Mouse (Mus musculus) forebrain, embryonic 10.5 days (tissue): ENCODE results near the gene Ube2r2. TPM values are rescaled to one million over a fixed set of nuclear protein-coding genes. Genes with fewer than 3 reads are reported as not detected.
A peak's percentile ranks its signal among the peaks of the same experiment; 100 is the strongest.

Experiments
- DNase-seq: peaks from one replicate; pipeline ENCODE4 v3.0.0-alpha.2; 2017; ENCODE audit warnings: low spot score; ENCODE audit errors: extremely low spot score
- H3K27ac ChIP-seq: fragments of 300-500 bp; sonication (generic); 2 replicates; pipeline ENCODE4 v1.5.1; 2016; ENCODE audit warnings: mild to moderate bottlenecking
- H3K27me3 ChIP-seq: fragments of 300-500 bp; sonication (generic); 2 replicates; pipeline ENCODE4 v1.6.1; 2016; ENCODE audit warnings: mild to moderate bottlenecking; ENCODE audit not compliant: poor library complexity, severe bottlenecking
- H3K36me3 ChIP-seq: fragments of 300-500 bp; sonication (generic); replicated peaks from 2 replicates; pipeline ENCODE4 v1.6.1; 2016; ENCODE audit warnings: mild to moderate bottlenecking, moderate library complexity
- H3K4me1 ChIP-seq: fragments of 300-500 bp; sonication (generic); 2 replicates; pipeline ENCODE4 v1.6.1; 2016
- H3K4me3 ChIP-seq: fragments of 300-500 bp; sonication (generic); 2 replicates; pipeline ENCODE4 v1.5.1; 2016; ENCODE audit warnings: mild to moderate bottlenecking, moderate library complexity
- H3K9me3 ChIP-seq: fragments of 300-500 bp; sonication (generic); 2 replicates; pipeline ENCODE4 v1.6.1; 2016; ENCODE audit warnings: mild to moderate bottlenecking, moderate library complexity
- WGBS: fragments of 180-500 bp; shearing (Covaris S2); methylation state at CpG from one replicate; pipeline ENCODE4 v1.1.7; 2016; 5-methylcytosine and 5-hydroxymethylcytosine counted together
- polyA plus RNA-seq: library from polyadenylated mRNA; unstranded; fragments of >200 nt; fragmentation: Nextera tagmentation; extraction: Ambion mirVana; gene quantifications from 2 replicates; pipeline ENCODE4 v1.2.1, GENCODE M21; 2016

Gene Ube2r2
- polyA plus RNA-seq, 1 experiment from 2014 or later: 74.6 TPM

DNA sequence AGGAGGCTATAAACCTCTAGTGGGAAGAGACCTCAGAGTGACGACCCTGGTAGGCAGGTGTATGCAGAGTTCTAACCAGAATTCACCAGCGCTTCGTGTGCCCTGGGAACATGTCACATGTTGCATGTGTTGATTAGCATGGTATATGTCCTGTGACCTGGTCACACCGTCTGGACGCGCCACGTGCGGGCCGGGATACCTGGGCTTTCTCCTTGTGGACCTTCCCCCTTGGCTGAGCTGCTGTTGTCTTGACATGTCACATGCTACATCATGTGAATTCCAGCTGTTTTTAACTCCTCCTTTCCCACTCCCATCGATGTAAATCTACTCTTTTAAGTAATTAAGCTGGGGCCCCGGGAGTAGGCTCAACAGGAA lies 37.0 kb upstream of the Ube2r2 start:
- no peaks in the 10 kb centered on the region for H3K9me3 ChIP-seq
- WGBS: 21% methylated on average over 11 of the region's 11 CpGs
- peaks cover 50% of the 10 kb centered on the region for H3K27me3 ChIP-seq
- no peak for DNase-seq
- H3K36me3 ChIP-seq: no peaks in the 10 kb centered on the region
- no peak overlapping the region for H3K27ac ChIP-seq
- H3K4me3 ChIP-seq: peak overlapping the region; percentile 58
- H3K4me1 ChIP-seq: peaks cover 34% of the 10 kb centered on the region

DNA sequence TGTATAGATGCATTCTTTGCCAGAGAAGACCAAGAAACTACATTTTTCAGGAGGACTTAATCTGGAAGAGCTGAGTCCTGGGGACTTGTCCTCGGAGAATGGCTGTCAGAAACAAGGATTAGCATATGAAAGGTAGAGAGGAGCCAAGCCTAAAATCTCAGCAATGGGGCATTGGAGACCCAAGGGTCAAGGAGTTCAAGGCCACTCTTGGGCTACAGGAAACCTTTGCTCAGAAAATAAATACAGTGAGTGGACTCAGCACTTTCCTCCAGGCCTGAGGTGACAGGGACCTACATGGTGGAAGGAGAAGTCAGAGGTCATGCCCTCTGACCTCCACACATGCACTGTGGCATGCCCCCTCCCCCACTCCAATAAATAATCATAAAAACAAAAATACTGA lies 34.6 kb upstream of the Ube2r2 start:
- Histone ChIP-seq H3K27ac (no peak overlapping the region), H3K27me3 (peaks cover 40% of the 10 kb centered on the region), H3K4me1 (peaks cover 23% of the 10 kb centered on the region), H3K9me3 (no peaks in the 10 kb centered on the region), H3K36me3 (no peaks in the 10 kb centered on the region), H3K4me3 (no peak overlapping the region)
- 52% methylated on average over 1 of the region's 1 CpGs for WGBS
- DNase-seq: no peak

DNA sequence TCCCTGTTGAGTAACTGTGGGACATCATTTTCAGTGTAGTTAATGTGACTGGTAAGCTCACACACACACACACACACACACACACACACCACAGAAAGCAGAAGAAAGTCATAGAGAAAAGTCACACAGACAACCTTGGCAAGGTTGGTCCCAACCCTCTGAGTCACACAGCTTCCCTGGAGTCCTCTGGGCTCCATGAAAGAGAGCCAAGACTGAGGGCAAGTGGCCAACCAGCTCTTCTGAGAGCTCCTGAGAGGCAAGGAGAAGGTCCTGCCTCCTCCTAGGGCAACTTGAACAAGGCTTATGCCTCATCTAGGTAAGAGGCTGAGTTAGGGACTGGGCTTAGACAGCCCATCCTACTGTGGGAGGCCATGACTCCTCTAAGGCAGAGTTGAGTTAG lies 32.6 kb upstream of the Ube2r2 start:
- no peak for DNase-seq
- H3K27ac ChIP-seq: no peak overlapping the region
- H3K9me3 ChIP-seq: no peaks in the 10 kb centered on the region
- H3K4me1 ChIP-seq: peaks cover 12% of the 10 kb centered on the region
- no peaks in the 10 kb centered on the region for H3K36me3 ChIP-seq
- peaks cover 21% of the 10 kb centered on the region for H3K27me3 ChIP-seq
- H3K4me3 ChIP-seq: no peak overlapping the region

- Histone ChIP-seq H3K4me1 (no peaks in the 10 kb centered on the region), H3K36me3 (no peaks in the 10 kb centered on the region), H3K27me3 (no peaks in the 10 kb centered on the region), H3K27ac (no peak overlapping the region), H3K4me3 (no peak overlapping the region), H3K9me3 (no peaks in the 10 kb centered on the region)
- DNase-seq: no peak
- WGBS: 85% methylated on average over 4 of the region's 4 CpGs
Observed at GRCm38 (mm10) chr4:41107440-41107839, 28.1 kb upstream of the Ube2r2 start.

- DNase-seq: no peak
Observed at GRCm38 (mm10) chr4:41108717-41109425, 26.7 kb upstream of the Ube2r2 start.

DNA sequence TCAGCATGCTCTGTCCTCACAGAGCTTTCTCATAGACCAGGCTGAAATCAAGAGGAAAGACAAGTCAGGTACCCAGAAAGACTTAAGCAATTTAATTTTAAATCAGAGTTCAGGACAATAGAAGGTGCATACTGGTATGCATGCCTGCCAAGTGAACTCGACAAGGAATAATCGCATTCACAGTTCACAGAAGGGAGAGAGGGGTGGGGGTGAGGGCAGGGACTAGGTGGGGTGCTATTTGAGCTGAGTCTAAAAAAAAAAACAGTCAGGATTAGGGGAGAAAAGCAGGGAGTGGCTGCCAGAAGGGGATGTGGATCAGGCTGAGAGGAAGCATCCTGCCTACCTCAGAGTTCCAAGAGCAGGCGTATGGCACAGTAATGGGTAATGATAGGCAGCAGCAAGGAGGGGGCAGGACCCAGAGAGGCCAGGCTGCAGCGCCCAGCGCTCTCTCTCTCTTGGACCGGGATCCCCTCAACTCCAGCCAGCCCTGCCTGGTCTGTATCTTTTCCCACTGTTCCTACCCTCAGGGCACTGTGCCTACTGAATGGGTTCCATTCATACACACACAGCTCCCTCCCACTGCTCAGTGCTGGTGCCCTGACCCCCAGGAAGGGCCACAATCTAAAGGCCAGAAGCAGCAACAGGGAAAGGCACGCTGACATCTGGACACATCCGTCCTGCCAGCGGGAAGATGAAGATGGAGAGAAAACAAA lies 21.0 kb upstream of the Ube2r2 start:
- Histone ChIP-seq H3K4me3 (no peak overlapping the region), H3K27ac (no peak overlapping the region), H3K27me3 (no peaks in the 10 kb centered on the region), H3K36me3 (peaks cover 59% of the 10 kb centered on the region), H3K4me1 (no peaks in the 10 kb centered on the region), H3K9me3 (no peaks in the 10 kb centered on the region)
- no peak for DNase-seq
- 74% methylated on average over 9 of the region's 9 CpGs for WGBS

More at GRCm38 (mm10) chr4:41108717-41109425, 26.7 kb upstream of the Ube2r2 start:
- Histone ChIP-seq H3K4me1 (no peaks in the 10 kb centered on the region), H3K27ac (no peak overlapping the region), H3K27me3 (no peaks in the 10 kb centered on the region), H3K4me3 (no peak overlapping the region), H3K9me3 (no peaks in the 10 kb centered on the region), H3K36me3 (peaks cover 3% of the 10 kb centered on the region)
- 85% methylated on average over 10 of the region's 10 CpGs for WGBS

DNA sequence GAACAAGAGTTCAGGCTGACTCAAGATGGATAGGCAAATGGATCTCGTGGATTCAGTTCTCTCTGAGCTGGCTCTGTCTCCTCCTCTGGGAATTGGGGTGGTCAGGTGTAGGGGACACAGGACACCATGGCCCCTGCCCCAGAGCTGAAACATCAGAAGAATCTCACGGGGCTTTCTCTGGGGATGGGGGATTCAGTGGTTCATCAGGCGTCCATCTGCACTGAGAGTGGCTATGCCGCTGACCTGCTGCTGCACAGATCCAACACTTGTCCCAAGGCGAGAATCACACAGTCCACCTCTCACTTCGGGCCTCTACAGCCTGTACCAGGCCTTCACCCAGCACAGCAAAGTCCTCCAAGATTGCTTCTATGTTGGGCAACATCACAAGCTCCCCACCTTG lies 20.5 kb upstream of the Ube2r2 start:
- H3K27ac ChIP-seq: no peak overlapping the region
- 74% methylated on average over 6 of the region's 6 CpGs for WGBS
- H3K4me3 ChIP-seq: no peak overlapping the region
- no peaks in the 10 kb centered on the region for H3K27me3 ChIP-seq
- no peak for DNase-seq
- no peaks in the 10 kb centered on the region for H3K9me3 ChIP-seq
- H3K4me1 ChIP-seq: no peaks in the 10 kb centered on the region
- H3K36me3 ChIP-seq: peaks cover 65% of the 10 kb centered on the region

DNA sequence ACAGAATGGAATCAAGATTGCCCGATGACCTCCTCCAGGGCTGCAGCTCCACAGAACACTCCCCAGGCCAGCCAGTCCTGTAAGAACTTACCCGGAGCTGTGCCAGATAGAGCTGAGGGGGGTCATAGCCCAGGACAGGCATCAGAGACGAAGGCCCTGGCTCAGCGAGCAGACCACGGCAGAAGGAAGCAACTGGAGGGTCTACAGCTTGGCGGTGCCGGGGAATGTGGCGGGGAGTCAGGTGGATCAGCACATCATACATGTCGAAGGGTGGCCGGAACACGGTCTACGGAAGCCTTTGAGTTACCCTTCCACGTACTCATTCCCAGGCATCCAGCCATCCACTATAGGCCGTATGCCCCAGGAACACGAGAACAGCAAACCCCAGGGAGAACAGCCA lies 19.8 kb upstream of the Ube2r2 start:
- no peaks in the 10 kb centered on the region for H3K4me1 ChIP-seq
- no peaks in the 10 kb centered on the region for H3K9me3 ChIP-seq
- peaks cover 72% of the 10 kb centered on the region for H3K36me3 ChIP-seq
- DNase-seq: no peak
- H3K27ac ChIP-seq: no peak overlapping the region
- no peak overlapping the region for H3K4me3 ChIP-seq
- no peaks in the 10 kb centered on the region for H3K27me3 ChIP-seq
- WGBS: 93% methylated on average over 15 of the region's 15 CpGs

- DNase-seq: no peak
- H3K36me3 ChIP-seq: peaks cover 82% of the 10 kb centered on the region
Observed at GRCm38 (mm10) chr4:41116817-41117216, 18.7 kb upstream of the Ube2r2 start.

GRCm38 (mm10) chr4:41118706-41119292 lies 16.7 kb upstream of the Ube2r2 start:
- Histone ChIP-seq H3K4me3 (no peak overlapping the region), H3K36me3 (peaks cover 91% of the 10 kb centered on the region)
- WGBS: 79% methylated on average over 11 of the region's 11 CpGs

More at GRCm38 (mm10) chr4:41116817-41117216, 18.7 kb upstream of the Ube2r2 start:
- Histone ChIP-seq H3K4me3 (no peak overlapping the region), H3K4me1 (no peaks in the 10 kb centered on the region), H3K27me3 (no peaks in the 10 kb centered on the region), H3K27ac (no peak overlapping the region), H3K9me3 (no peaks in the 10 kb centered on the region)
- 81% methylated on average over 3 of the region's 3 CpGs for WGBS

DNA sequence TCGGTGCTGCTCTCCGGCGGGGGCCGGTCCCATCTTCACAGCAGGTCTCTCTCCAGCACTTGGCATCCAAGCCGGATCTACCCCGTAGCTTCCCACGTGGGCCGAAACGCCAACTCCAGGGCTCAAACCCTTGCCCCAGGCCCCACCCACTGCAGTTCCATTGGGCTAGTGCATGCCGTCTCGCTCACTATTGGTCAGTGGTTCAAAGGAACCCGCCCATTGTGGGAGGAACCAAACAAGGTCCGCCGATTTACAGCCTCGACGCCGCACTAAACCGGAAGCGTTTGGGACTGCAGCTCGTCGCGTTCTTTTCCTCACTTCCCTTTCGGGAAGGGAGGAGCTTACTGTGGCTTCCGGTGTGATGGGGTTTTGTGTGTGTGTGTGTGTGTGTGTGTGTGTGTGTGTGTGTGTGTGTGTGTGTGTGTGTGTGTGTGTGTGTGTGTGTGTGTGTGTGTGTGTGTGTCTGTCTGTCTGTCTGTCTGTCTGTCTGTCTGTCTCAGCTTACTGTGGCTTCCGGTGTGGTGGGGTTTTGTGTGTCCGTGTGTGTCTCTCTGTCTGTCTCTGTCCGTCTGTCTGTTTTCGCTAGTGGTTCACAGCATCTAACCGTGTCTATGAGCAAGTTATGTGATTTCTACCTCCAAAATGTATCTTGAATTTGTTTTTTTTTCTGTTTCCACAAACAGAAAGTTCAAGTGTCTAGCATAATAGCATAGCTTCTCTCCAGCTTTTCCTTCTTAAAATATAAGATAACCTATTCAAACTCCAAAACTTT lies 11.2 kb upstream of the Ube2r2 start, which contains the start of gene Nol6:
TSS of gene Nol6 (minus strand) at position 276 of the 772 bp plus-strand sequence.
- 2% methylated on average over 29 of the region's 29 CpGs for WGBS
- DNase-seq: peak; percentile 98
- peaks cover 9% of the 10 kb centered on the region for H3K4me1 ChIP-seq
- peak within 1 kb of the TSS; percentile 70 for H3K4me3 ChIP-seq
- no peaks in the 10 kb centered on the region for H3K27me3 ChIP-seq
- H3K27ac ChIP-seq: peak within 1 kb of the TSS; percentile 81
- no peaks in the 10 kb centered on the region for H3K9me3 ChIP-seq
- peaks cover 35% of the 10 kb centered on the region for H3K36me3 ChIP-seq

More at GRCm38 (mm10) chr4:41118706-41119292, 16.7 kb upstream of the Ube2r2 start:
- no peak overlapping the region for H3K27ac ChIP-seq
- H3K9me3 ChIP-seq: no peaks in the 10 kb centered on the region
- H3K27me3 ChIP-seq: no peaks in the 10 kb centered on the region
- peak; percentile 70 for DNase-seq
- H3K4me1 ChIP-seq: peaks cover 9% of the 10 kb centered on the region

DNA sequence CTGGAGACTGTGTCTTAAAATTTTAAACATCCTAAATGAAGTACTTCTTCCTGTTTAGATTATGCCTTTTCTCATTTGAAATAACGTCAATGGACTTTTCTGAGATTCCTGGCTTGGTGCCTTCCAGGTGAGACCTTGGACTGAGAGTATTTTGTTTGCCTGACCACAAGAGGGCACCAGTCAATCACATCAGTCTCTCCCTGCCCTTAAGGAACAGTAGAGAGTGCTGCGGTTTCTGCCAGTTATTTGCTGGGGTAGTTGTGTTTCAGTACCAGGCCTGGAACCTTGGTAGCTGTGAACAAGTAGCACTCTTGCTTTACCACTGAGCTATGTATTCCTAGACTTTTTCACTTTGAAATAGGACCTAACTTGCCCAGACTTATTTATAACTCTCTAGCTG lies 6.1 kb upstream of the Ube2r2 start:
- 14% methylated on average over 2 of the region's 2 CpGs for WGBS
- DNase-seq: peak; percentile 35
- H3K9me3 ChIP-seq: no peaks in the 10 kb centered on the region

More for the DNA sequence above, 6.1 kb upstream of the Ube2r2 start:
- peaks cover 2% of the 10 kb centered on the region for H3K4me1 ChIP-seq
- H3K27ac ChIP-seq: no peak overlapping the region
- no peak overlapping the region for H3K4me3 ChIP-seq
- H3K36me3 ChIP-seq: no peaks in the 10 kb centered on the region
- no peaks in the 10 kb centered on the region for H3K27me3 ChIP-seq
